Mouse (Mus musculus) liver, embryonic 16.5 days (tissue): ENCODE results near the gene Ptgis. TPM values are rescaled to one million over a fixed set of nuclear protein-coding genes. Genes with fewer than 3 reads are reported as not detected.

Experiments
- ATAC-seq: fragments of 200-750 bp; cut with Nextera tagmentation; 2 replicates; pipeline ENCODE4 v1.8.0; 2017; ENCODE audit warnings: low read depth, mild to moderate bottlenecking, moderate number of reproducible peaks, moderate library complexity
- H3K27ac ChIP-seq: fragments of 300-500 bp; sonication (generic); 2 replicates; pipeline ENCODE4 v1.5.1; 2014; ENCODE audit warnings: mild to moderate bottlenecking, low read length
- H3K27me3 ChIP-seq: fragments of 300-500 bp; sonication (generic); 2 replicates; pipeline ENCODE4 v1.6.1; 2014; ENCODE audit warnings: low read depth, low read length, mixed read lengths; ENCODE audit not compliant: control insufficient read depth, insufficient read depth
- H3K36me3 ChIP-seq: fragments of 300-500 bp; sonication (generic); 2 replicates; pipeline ENCODE4 v1.6.1; 2014; ENCODE audit warnings: mild to moderate bottlenecking; ENCODE audit not compliant: control insufficient read depth, insufficient read depth
- H3K4me1 ChIP-seq: fragments of 300-500 bp; sonication (generic); 2 replicates; pipeline ENCODE4 v1.6.1; 2014; ENCODE audit warnings: low read depth, low read length, mixed read lengths; ENCODE audit not compliant: control insufficient read depth
- H3K4me2 ChIP-seq: fragments of 300-500 bp; sonication (generic); 2 replicates; pipeline ENCODE4 v1.6.1; 2014; ENCODE audit warnings: low read depth, low read length, mixed read lengths
- H3K4me3 ChIP-seq: fragments of 300-500 bp; sonication (generic); 2 replicates; pipeline ENCODE4 v1.5.1; 2014; ENCODE audit warnings: low read depth, mild to moderate bottlenecking, low read length
- H3K9ac ChIP-seq: fragments of 300-500 bp; sonication (generic); 2 replicates; pipeline ENCODE4 v1.6.1; 2014; ENCODE audit warnings: low read depth, low read length
- H3K9me3 ChIP-seq: fragments of 300-500 bp; sonication (generic); replicated peaks from 2 replicates; pipeline ENCODE4 v1.6.1; 2016; ENCODE audit warnings: low read length; ENCODE audit not compliant: control insufficient read depth
- WGBS: fragments of 180-500 bp; shearing (Covaris S2); extraction: QIAGEN DNeasy Blood & Tissue Kit; methylation state at CpG from one replicate; pipeline ENCODE4 v1.1.7; 2014; ENCODE audit not compliant: insufficient replicate concordance; 5-methylcytosine and 5-hydroxymethylcytosine counted together
- polyA plus RNA-seq: library from polyadenylated mRNA; unstranded; fragments of >200 nt; fragmentation: Nextera tagmentation; extraction: Ambion mirVana; gene quantifications from 2 replicates; pipeline ENCODE4 v1.2.1, GENCODE M21; 2015

The Ptgis gene
- 0.71 and 1.2 TPM in 2 replicates for polyA plus RNA-seq

DNA sequence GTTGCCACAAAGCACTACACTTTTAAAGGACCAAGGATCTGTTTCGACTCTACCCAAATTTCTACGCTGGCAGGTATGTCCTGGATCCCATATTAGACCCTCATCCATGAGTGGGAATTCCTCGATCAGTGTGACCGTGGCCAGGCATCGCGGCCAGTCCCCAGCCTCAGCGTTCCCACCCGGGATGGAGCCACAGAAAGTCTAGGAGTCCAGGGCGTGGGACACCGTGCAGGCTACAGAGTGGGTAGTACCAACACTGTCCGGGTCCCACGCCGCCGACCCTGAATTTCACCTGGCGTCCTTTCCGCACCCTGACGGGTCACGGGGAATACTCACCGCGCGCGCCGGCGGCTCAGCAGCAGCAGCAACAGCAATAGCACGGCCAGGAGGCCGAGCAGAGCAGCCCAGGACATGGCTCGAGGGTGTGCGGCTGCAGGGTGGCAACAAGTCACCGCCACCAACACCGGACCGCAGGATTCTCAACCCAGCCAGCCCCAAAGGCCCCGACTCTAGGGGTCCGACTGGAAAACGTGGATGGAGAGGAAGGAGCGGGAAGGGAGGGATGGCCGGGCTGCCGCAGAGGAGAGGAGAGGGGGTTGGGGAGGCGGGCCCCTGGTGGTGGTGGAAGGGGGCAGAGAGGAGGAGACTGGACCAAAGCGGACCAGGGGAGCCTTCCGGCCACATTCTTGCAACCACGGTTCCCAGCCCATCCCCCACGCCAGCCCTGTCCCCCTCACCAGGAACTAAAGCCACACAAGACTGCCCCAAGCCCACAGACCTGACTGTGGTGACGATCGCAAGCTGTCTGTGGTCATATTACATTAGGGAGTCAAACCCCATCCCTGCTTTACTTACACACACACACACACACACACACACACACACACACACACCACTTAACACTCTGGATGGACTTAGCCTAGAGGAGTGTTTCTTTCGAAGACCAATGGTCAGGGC, at the start of gene Ptgis:
Gene Ptgis (minus strand): TSS at position 597 of the 957 bp plus-strand sequence.
- Histone ChIP-seq H3K36me3 (no peaks in the 10 kb centered on the region), H3K9ac (no peak within 1 kb of the TSS), H3K4me2 (peak within 1 kb of the TSS; percentile 18; the same call in 1 of the 2 replicates), H3K9me3 (no peaks in the 10 kb centered on the region), H3K27me3 (peaks cover 28% of the 10 kb centered on the region), H3K27ac (no peak within 1 kb of the TSS), H3K4me3 (peak within 1 kb of the TSS; percentile 13; the same call in 1 of the 2 replicates), H3K4me1 (no peaks in the 10 kb centered on the region)
- no peak for ATAC-seq
- WGBS, result 3% methylated on average over 45 of the region's 45 CpGs

DNA sequence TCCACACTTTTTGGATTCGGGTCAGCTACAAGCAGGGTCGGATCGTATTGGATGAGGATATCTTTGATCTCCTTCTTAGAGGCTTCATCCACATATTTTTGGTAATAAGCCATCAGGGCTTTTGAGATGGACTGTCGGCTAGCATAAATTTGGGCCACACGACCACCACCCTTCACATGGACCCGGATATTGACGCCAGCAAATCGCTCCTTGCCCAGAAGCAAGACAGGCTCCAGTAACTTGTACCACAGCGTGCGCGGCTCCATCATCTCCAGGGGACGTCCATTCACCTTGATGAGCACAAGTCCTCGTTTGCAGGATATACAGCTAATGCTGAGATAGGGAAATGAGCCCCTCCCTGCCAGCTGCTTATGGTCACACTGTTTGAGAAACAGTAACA, 41.1 kb upstream of the Ptgis start:
- H3K4me2 ChIP-seq, result no peak overlapping the region
- no peaks in the 10 kb centered on the region for H3K4me1 ChIP-seq
- no peak overlapping the region for H3K4me3 ChIP-seq
- no peaks in the 10 kb centered on the region for H3K36me3 ChIP-seq
- WGBS, result 76% methylated on average over 13 of the region's 13 CpGs
- H3K27me3 ChIP-seq, result no peaks in the 10 kb centered on the region
- no peaks in the 10 kb centered on the region for H3K9me3 ChIP-seq
- no peak overlapping the region for H3K27ac ChIP-seq
- ATAC-seq, result no peak
- H3K9ac ChIP-seq, result no peak overlapping the region

DNA sequence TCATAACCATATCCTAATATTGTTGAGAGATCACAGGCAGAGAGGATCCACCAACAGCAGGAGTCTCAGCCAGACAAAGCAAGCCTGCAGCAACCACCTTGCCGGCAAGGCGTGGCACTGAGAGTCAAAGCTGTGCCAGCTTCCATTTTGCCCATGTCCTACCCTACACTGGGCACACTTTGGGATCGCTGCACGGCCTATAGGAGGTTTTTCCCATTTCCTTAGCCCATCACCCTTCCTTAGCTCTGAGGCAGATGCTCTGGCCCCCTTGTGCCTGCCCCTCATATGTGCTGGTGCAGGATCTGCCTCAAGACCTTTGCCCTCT, 40.5 kb upstream of the Ptgis start:
- Histone ChIP-seq H3K4me2 (no peak overlapping the region), H3K36me3 (no peaks in the 10 kb centered on the region), H3K9ac (no peak overlapping the region), H3K27me3 (no peaks in the 10 kb centered on the region), H3K4me3 (no peak overlapping the region), H3K4me1 (no peaks in the 10 kb centered on the region), H3K27ac (no peak overlapping the region), H3K9me3 (no peaks in the 10 kb centered on the region)
- ATAC-seq, result peak; percentile 19; the same call in 1 of the 2 replicates
- 55% methylated on average over 4 of the region's 4 CpGs for WGBS

- ATAC-seq, result no peak
- H3K4me3 ChIP-seq, result no peak overlapping the region
- no peak overlapping the region for H3K9ac ChIP-seq
- no peaks in the 10 kb centered on the region for H3K4me1 ChIP-seq
- H3K4me2 ChIP-seq, result no peak overlapping the region
- no peak overlapping the region for H3K27ac ChIP-seq
- H3K9me3 ChIP-seq, result no peaks in the 10 kb centered on the region
- WGBS, result 37% methylated on average over 26 of the region's 26 CpGs
- H3K36me3 ChIP-seq, result no peaks in the 10 kb centered on the region
- no peaks in the 10 kb centered on the region for H3K27me3 ChIP-seq
Observed at GRCm38 (mm10) chr2:167280090-167280985, 39.9 kb upstream of the Ptgis start.

DNA sequence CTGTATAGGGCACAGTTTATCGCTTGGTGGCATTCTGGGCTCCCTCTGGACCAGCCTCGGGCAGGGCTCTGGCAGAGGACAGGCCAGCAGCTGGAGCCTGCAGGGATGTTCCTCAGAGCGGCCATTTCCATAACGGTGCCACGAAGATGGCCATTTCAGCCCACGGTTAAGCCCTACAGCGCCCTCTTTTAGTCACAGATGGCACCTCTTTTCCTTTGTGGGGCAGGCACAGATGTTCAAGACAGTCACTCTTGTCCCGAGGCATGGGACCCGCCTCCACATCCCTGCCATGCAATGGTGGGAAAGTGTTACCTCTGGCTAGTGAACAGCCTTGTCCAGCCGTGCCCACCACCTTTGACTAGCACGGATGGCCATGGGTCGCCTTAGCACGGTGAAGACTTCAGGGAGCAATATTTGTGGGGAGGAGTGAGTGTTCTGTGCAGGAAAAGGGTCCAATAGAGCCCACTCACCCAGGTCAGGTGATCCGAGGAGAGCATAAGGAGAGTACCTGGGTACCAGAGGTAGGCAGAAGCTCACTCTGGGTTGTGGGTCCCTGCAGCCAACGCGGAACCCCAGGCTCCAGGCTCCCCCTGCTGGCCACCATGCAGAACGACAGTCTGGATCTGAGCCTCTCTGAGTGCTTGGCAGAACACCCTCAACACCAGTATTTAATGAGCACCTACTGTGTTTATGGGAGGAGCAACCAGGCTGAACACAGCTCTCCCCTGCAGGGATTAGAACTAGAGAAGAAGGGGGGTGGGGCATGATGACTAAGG, 38.5 kb upstream of the Ptgis start:
- Histone ChIP-seq H3K9me3 (no peaks in the 10 kb centered on the region), H3K4me2 (no peak overlapping the region), H3K9ac (no peak overlapping the region), H3K27ac (no peak overlapping the region), H3K36me3 (no peaks in the 10 kb centered on the region), H3K27me3 (no peaks in the 10 kb centered on the region), H3K4me3 (no peak overlapping the region), H3K4me1 (no peaks in the 10 kb centered on the region)
- WGBS, result 47% methylated on average over 17 of the region's 17 CpGs
- no peak for ATAC-seq

GRCm38 (mm10) chr2:167278011-167278410, 37.6 kb upstream of the Ptgis start:
- Histone ChIP-seq H3K27me3 (no peaks in the 10 kb centered on the region), H3K4me2 (no peak overlapping the region), H3K9me3 (no peaks in the 10 kb centered on the region), H3K9ac (no peak overlapping the region), H3K36me3 (no peaks in the 10 kb centered on the region), H3K4me1 (no peaks in the 10 kb centered on the region), H3K27ac (no peak overlapping the region), H3K4me3 (no peak overlapping the region)
- no peak for ATAC-seq
- 63% methylated on average over 7 of the region's 7 CpGs for WGBS

DNA sequence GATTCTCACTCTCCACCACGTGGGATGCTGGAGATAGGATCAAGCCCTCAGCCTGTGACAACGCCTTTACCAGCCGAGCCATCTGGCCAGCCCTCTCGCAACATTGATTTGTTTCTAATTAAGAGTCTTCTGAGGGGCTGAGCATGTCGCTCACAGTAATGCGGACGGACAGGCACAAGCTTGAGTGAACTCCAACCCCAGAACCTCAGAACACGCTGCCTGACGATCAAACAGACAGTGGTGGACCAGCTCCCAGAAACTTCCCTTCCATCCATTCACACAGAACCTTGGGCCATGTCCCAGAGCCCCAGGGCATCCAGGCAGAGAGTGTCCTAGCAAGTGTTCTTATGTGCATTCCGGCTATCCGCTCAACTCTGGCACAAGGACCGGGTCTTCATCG, 36.6 kb upstream of the Ptgis start:
- no peaks in the 10 kb centered on the region for H3K4me1 ChIP-seq
- WGBS, result 70% methylated on average over 13 of the region's 13 CpGs
- no peaks in the 10 kb centered on the region for H3K9me3 ChIP-seq
- no peaks in the 10 kb centered on the region for H3K36me3 ChIP-seq
- H3K4me2 ChIP-seq, result no peak overlapping the region
- no peak overlapping the region for H3K27ac ChIP-seq
- H3K27me3 ChIP-seq, result no peaks in the 10 kb centered on the region
- ATAC-seq, result no peak
- H3K9ac ChIP-seq, result no peak overlapping the region
- H3K4me3 ChIP-seq, result no peak overlapping the region

DNA sequence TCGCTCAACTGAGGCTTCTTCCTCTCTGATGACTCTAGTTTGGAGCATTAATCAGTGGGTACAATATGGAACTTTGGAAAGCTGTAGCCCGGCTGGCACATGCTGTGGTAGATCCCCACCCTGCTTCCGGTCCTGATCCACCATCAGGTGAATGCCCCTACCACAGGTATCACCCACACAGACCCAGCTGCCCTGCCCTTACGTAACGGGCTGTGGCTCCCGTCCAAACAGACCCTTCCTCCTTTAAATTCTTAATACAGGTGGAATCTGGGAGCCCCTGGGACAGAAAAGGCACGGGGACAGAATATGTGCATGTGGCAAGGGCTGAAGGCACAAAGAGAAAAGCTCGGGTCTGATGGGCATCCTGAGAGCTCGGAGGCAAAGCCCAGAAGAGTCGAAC, 35.5 kb upstream of the Ptgis start:
- Histone ChIP-seq H3K27me3 (no peaks in the 10 kb centered on the region), H3K4me3 (no peak overlapping the region), H3K36me3 (no peaks in the 10 kb centered on the region), H3K9me3 (no peaks in the 10 kb centered on the region), H3K4me2 (no peak overlapping the region), H3K4me1 (no peaks in the 10 kb centered on the region), H3K27ac (no peak overlapping the region), H3K9ac (no peak overlapping the region)
- WGBS, result 58% methylated on average over 10 of the region's 10 CpGs
- ATAC-seq, result no peak
